Mouse (Mus musculus): Measurements from ENCODE around the gene Osgep.

- TF ChIP-seq CHD2 (IDR thresholded peaks at IDR 0.05; ENCODE audit: low read depth, low read length): no peak
- no peak for TF ChIP-seq HCFC1 (IDR thresholded peaks at IDR 0.05; ENCODE audit: borderline replicate concordance, insufficient read depth, low read length)
- no peak for TF ChIP-seq MAFK (IDR thresholded peaks at IDR 0.05; ENCODE audit: insufficient read depth, low read depth, low read length)
Measured at GRCm38 (mm10) chr14:50871284-50871683, 53.4 kb downstream of the Osgep start.

Data from ES-E14 (cell line).